Mouse (Mus musculus) lung, postnatal 0 days (tissue): ENCODE results near the gene Dnase1l3.

Experiments
- CTCF ChIP-seq: IDR thresholded peaks from 2 replicates; pipeline ENCODE4 v1.5.1; 2016; ENCODE audit warnings: antibody characterized with exemption, mild to moderate bottlenecking
- EP300 ChIP-seq: IDR thresholded peaks from 2 replicates; pipeline ENCODE4 v1.6.1; 2016; ENCODE audit warnings: antibody characterized with exemption, mild to moderate bottlenecking, control low read depth

DNA sequence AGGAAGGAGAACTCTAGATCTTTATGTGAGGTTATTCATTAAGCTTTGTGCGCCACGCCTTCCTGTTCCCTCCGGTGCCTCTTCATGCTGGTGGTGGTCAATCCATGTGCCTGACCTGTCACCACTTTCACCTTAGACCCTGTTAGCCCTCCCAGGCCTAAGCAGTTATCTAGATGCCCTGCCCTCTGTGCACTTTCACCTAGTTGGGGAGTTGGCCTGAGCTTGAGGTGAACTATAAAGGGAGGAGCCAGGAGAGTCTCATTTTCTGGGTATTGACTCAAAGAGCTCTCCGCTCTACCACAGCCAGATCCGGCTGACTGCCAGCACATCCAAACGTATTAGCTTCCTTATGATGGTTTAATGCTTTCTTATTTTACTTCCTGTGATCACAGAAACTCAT lies 21.9 kb upstream of the Dnase1l3 start:
- TF ChIP-seq EP300 (no peak), CTCF (no peak)
